ENCODE assay signal across 21 mouse cellular contexts in the genomic region with DNA sequence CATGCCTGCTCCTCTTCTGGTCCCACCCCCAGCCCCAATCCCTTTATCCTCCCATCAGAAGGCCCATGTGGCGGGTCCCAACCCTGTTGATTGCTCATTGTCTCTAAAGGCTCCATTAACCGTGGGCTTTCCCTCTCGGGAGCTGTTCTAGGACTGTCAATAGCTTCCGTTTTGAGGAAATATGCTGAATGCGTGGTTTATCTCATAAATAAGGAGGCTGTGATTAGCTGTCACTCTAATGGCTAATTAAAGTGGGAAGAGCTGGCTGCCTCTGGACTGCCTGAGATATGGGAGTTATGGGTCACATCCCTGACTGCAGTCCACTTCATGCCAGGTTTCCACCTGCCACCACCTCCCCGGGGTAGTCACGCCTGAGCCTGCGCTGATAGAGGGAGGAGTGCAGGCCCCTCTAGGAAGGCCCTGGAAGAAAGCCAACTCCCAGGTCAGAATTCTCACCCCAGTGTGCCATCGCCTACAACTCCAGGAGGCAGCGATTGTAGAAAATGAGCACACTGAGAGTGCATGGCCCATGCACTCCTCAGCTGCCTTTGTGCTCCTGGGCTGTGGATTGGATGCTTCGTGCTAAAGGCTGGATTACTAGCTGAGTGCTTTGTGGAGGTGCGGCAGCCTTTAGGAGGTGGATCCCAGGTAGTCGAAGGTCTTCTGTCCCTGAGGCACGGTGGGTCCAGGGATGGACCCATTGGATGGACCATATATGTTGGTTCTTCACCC. TPM values are rescaled to one million over a fixed set of nuclear protein-coding genes. Genes with fewer than 3 reads are reported as not detected.
A peak's percentile ranks its signal among the peaks of the same experiment; 100 is the strongest.
DNase-seq lines count a peak whose midpoint lies in the region; ATAC-seq lines count a peak whose summit lies in the region.
"Had no signal": no experiment of that assay in that cellular context is flagged by ENCODE, and none has a peak within 500 bp of the region (broad histone marks: within the 10 kb centered on the region; RNA-seq: fewer than 3 reads in every experiment).

No protein-coding gene starts in this region.

- H3K9ac ChIP-seq in lung, embryonic 15.5 days: no peak overlapping the region
- no peak overlapping the region for H3K9ac ChIP-seq in forebrain, embryonic 14.5 days (ENCODE audit: low read length)
- H3K9ac ChIP-seq in hindbrain, embryonic 14.5 days: no peak overlapping the region
- H3K9ac ChIP-seq in neural tube, embryonic 13.5 days: no peak overlapping the region
- H3K9ac ChIP-seq: embryonic facial prominence, embryonic 15.5 days; kidney, embryonic 15.5 days; liver, postnatal 0 days had no signal

- ATAC-seq in lung, embryonic 15.5 days (ENCODE audit: borderline replicate concordance, extremely low read depth, low FRiP score, low TSS enrichment): 0 out of 2 replicates have a peak, but pooled peaks have one; percentile 6
- peak; percentile 72 for ATAC-seq in forebrain, embryonic 14.5 days
- ATAC-seq in hindbrain, embryonic 14.5 days (ENCODE audit: low FRiP score): peak; percentile 49
- peak; percentile 73 for ATAC-seq in neural tube, embryonic 13.5 days (ENCODE audit: low read depth)
- ATAC-seq: activated CD4-positive, CD25-positive, alpha-beta regulatory T cell, adult 4 months; intestine, embryonic 16.5 days; liver, postnatal 0 days; Patski had no signal

- no peaks in the 10 kb centered on the region for H3K9me3 ChIP-seq in lung, embryonic 15.5 days
- H3K9me3 ChIP-seq in forebrain, embryonic 14.5 days (replicated peaks; ENCODE audit: control insufficient read depth, low read length): no peaks in the 10 kb centered on the region
- H3K9me3 ChIP-seq in hindbrain, embryonic 14.5 days (ENCODE audit: control insufficient read depth, low read length): no peaks in the 10 kb centered on the region
- no peaks in the 10 kb centered on the region for H3K9me3 ChIP-seq in neural tube, embryonic 13.5 days
- H3K9me3 ChIP-seq: embryonic facial prominence, embryonic 15.5 days; kidney, embryonic 15.5 days had no signal

- H3K4me2 ChIP-seq in lung, embryonic 15.5 days: no peak overlapping the region
- H3K4me2 ChIP-seq in forebrain, embryonic 14.5 days (ENCODE audit: low read length): no peak overlapping the region
- H3K4me2 ChIP-seq in hindbrain, embryonic 14.5 days (replicated peaks): no peak overlapping the region
- H3K4me2 ChIP-seq in neural tube, embryonic 13.5 days: no peak overlapping the region
- H3K4me2 ChIP-seq: embryonic facial prominence, embryonic 15.5 days; kidney, embryonic 15.5 days had no signal

- no peak for DNase-seq in lung, postnatal 14 days
- DNase-seq in forebrain, embryonic 14.5 days (ENCODE audit: low spot score): peak; percentile 70
- DNase-seq in hindbrain, embryonic 14.5 days (ENCODE audit: low spot score): no peak
- no peak for DNase-seq in cerebellum, postnatal 36 days
- DNase-seq in thymus, postnatal 4 days: no peak
- DNase-seq: adrenal gland, postnatal 36 days; cerebellum, adult 9-10 months; gastrocnemius, postnatal 10 days; heart, adult 18-20 months; heart, postnatal 14 days; liver; liver, postnatal 0 days; lung, postnatal 36 days had no signal

- H3K27me3 ChIP-seq in lung, embryonic 15.5 days: peaks cover 34% of the 10 kb centered on the region
- H3K27me3 ChIP-seq in forebrain, embryonic 14.5 days (replicated peaks; ENCODE audit: control insufficient read depth, insufficient read depth, low read length): no peaks in the 10 kb centered on the region
- H3K27me3 ChIP-seq in hindbrain, embryonic 14.5 days (ENCODE audit: control insufficient read depth, insufficient read depth, low read length): no peaks in the 10 kb centered on the region
- peaks cover 17% of the 10 kb centered on the region; the same call in 1 of the 2 replicates for H3K27me3 ChIP-seq in neural tube, embryonic 13.5 days

- no peaks in the 10 kb centered on the region for H3K36me3 ChIP-seq in lung, embryonic 15.5 days
- no peaks in the 10 kb centered on the region for H3K36me3 ChIP-seq in forebrain, embryonic 14.5 days (ENCODE audit: control insufficient read depth, insufficient read depth, low read length)
- no peaks in the 10 kb centered on the region for H3K36me3 ChIP-seq in hindbrain, embryonic 14.5 days (replicated peaks; ENCODE audit: control insufficient read depth, insufficient read depth)
- no peaks in the 10 kb centered on the region for H3K36me3 ChIP-seq in neural tube, embryonic 13.5 days
- H3K36me3 ChIP-seq: embryonic facial prominence, embryonic 15.5 days; kidney, embryonic 15.5 days had no signal

- peaks cover 3% of the 10 kb centered on the region; the same call in 1 of the 2 replicates for H3K4me1 ChIP-seq in lung, embryonic 15.5 days
- H3K4me1 ChIP-seq in forebrain, embryonic 14.5 days (ENCODE audit: control insufficient read depth, insufficient read depth, low read length): peaks cover 13% of the 10 kb centered on the region
- peaks cover 13% of the 10 kb centered on the region for H3K4me1 ChIP-seq in hindbrain, embryonic 14.5 days (replicated peaks; ENCODE audit: control insufficient read depth, insufficient read depth, low read length)
- H3K4me1 ChIP-seq in neural tube, embryonic 13.5 days (replicated peaks): peaks cover 40% of the 10 kb centered on the region
- H3K4me1 ChIP-seq: embryonic facial prominence, embryonic 15.5 days; kidney, embryonic 15.5 days had no signal

- WGBS in lung, embryonic 15.5 days: 38% methylated on average over 14 of the region's 14 CpGs
- 35% methylated on average over 14 of the region's 14 CpGs for WGBS in forebrain, embryonic 14.5 days
- WGBS in hindbrain, embryonic 14.5 days: 37% methylated on average over 14 of the region's 14 CpGs
- 32% methylated on average over 14 of the region's 14 CpGs for WGBS in neural tube, embryonic 13.5 days

- no peak overlapping the region for H3K4me3 ChIP-seq in lung, embryonic 15.5 days
- no peak overlapping the region for H3K4me3 ChIP-seq in forebrain, embryonic 14.5 days (ENCODE audit: low read depth, low read length)
- H3K4me3 ChIP-seq in hindbrain, embryonic 14.5 days (replicated peaks; ENCODE audit: low read length): no peak overlapping the region
- H3K4me3 ChIP-seq in neural tube, embryonic 13.5 days: no peak overlapping the region
- H3K4me3 ChIP-seq: embryonic facial prominence, embryonic 15.5 days; kidney, embryonic 15.5 days; layer of hippocampus, adult 2 months had no signal

- no peak overlapping the region for H3K27ac ChIP-seq in lung, embryonic 15.5 days
- peak overlapping the region; percentile 71 for H3K27ac ChIP-seq in forebrain, embryonic 14.5 days (ENCODE audit: low read depth, low read length)
- H3K27ac ChIP-seq in hindbrain, embryonic 14.5 days: peak overlapping the region; percentile 52
- peak overlapping the region; percentile 43 for H3K27ac ChIP-seq in neural tube, embryonic 13.5 days (replicated peaks)
- H3K27ac ChIP-seq: embryonic facial prominence, embryonic 15.5 days; kidney, embryonic 15.5 days; layer of hippocampus, adult 2 months had no signal

RNA-seq across cellular contexts. Expression of a gene that starts 8.3 kb away (rescaled TPM):
- polyA plus RNA-seq in lung, embryonic 15.5 days (2015; fragmentation: Nextera tagmentation; extraction: Ambion mirVana): 0.45 and 0.52 TPM in 2 replicates
- 74.0 and 95.1 TPM in 2 replicates for polyA plus RNA-seq in forebrain, embryonic 14.5 days (2014; fragmentation: Nextera tagmentation; extraction: Ambion mirVana)
- 135 and 154 TPM in 2 replicates for polyA plus RNA-seq in hindbrain, embryonic 14.5 days (2014; fragmentation: Nextera tagmentation; extraction: Ambion mirVana)
- 66.6 and 67.8 TPM in 2 replicates for polyA plus RNA-seq in neural tube, embryonic 13.5 days (2015; fragmentation: Nextera tagmentation; extraction: Ambion mirVana)
- polyA plus RNA-seq: intestine, embryonic 16.5 days; liver, postnatal 0 days; Patski had no signal

Comparison
In these comparisons a context has a peak if more than half of its experiments do, and no peak if none do; other contexts are left out.
1. ATAC-seq: peak in every context shown above with its lines; median percentile 73 in neural tube, embryonic 13.5 days; 72 in forebrain, embryonic 14.5 days; 49 in hindbrain, embryonic 14.5 days; 6 in lung, embryonic 15.5 days.
2. RNA of a gene that starts 8.3 kb away (polyA plus RNA-seq): 135 to 154 TPM in hindbrain, embryonic 14.5 days, 74.0 to 95.1 TPM in forebrain, embryonic 14.5 days and 66.6 to 67.8 TPM in neural tube, embryonic 13.5 days; 0.45 to 0.52 TPM in lung, embryonic 15.5 days; every median in the first group is over 10 times any median in the second.